Mouse (Mus musculus) embryonic stem cell, embryonic (primary cell): ENCODE measurements around the gene Ebf4.

Source experiments
- CTCF ChIA-PET, 4 experiments: fragments of 300-600 bp in 2 of 4; fragments of 350-600 bp in 2 of 4; sonication (Branson Sonifier 250); formaldehyde crosslinking; loops; one replicate each; lab custom pipeline; 2022; ENCODE audit warnings: inconsistent platforms in 2 of 4; lab: Charles Lee
- POLR2A ChIA-PET, 4 experiments: fragments of 300-600 bp in 2 of 4; fragments of 350-600 bp in 2 of 4; sonication (Branson Sonifier 250); formaldehyde crosslinking; loops; one replicate each; lab custom pipeline; 2022; ENCODE audit warnings: antibody characterized with exemption in 4 of 4, inconsistent platforms in 1 of 4; lab: Charles Lee

Gene Ebf4

GRCm38 (mm10) chr2:130350376-130350775, 55.4 kb downstream of the Ebf4 start:
- CTCF ChIA-PET = interaction anchor here in 1 of 4 experiments (0.5 kb wide), 1 partner anchor 1561 kb away, joined by 7 read pairs; no protein-coding TSS in a partner anchor

GRCm38 (mm10) chr2:130351758-130352339, 56.9 kb downstream of the Ebf4 start:
- POLR2A ChIA-PET = interaction anchor here in 2 of 4 experiments (0.6 to 3.3 kb wide), 5 partner anchors 10 to 427 kb away, joined by 3 to 16 read pairs (median 4); partner anchors contain the start of gene Nop56 (in 1 of the 2)
- CTCF ChIA-PET = interaction anchor here in 1 of 4 experiments (1.1 to 1.7 kb wide), 2 partner anchors 37 to 63 kb away, joined by 3 read pairs; no protein-coding TSS in a partner anchor

More at GRCm38 (mm10) chr2:130350376-130350775, 55.4 kb downstream of the Ebf4 start:
- POLR2A ChIA-PET = interaction anchor here in 3 of 4 experiments (0.6 to 1.5 kb wide), 6 partner anchors 9 to 1504 kb away, joined by 4 to 8 read pairs (median 4); no protein-coding TSS in a partner anchor

- ChIA-PET POLR2A (interaction anchor here in 1 of 4 experiments (1.3 to 3.3 kb wide), 2 partner anchors 9 to 22 kb away, joined by 4 to 16 read pairs; no protein-coding TSS in a partner anchor), CTCF (no interaction called here)
Measured at GRCm38 (mm10) chr2:130353411-130353810, 58.4 kb downstream of the Ebf4 start.

GRCm38 (mm10) chr2:130353889-130354288, 58.9 kb downstream of the Ebf4 start:
- ChIA-PET POLR2A (interaction anchor here in 1 of 4 experiments (1.6 to 3.3 kb wide), 2 partner anchors 8 to 65 kb away, joined by 3 to 16 read pairs; no protein-coding TSS in a partner anchor), CTCF (interaction anchor here in 2 of 4 experiments (0.6 to 1.1 kb wide), 3 partner anchors 8 to 107 kb away, joined by 3 read pairs; no protein-coding TSS in a partner anchor)

GRCm38 (mm10) chr2:130357551-130357950, 62.6 kb downstream of the Ebf4 start:
- CTCF ChIA-PET = no interaction called here
- POLR2A ChIA-PET = interaction anchor here in 1 of 4 experiments (0.9 kb wide), 2 partner anchors 9 to 79 kb away, joined by 3 read pairs; no protein-coding TSS in a partner anchor

- CTCF ChIA-PET = interaction anchor here in 2 of 4 experiments (0.6 to 1.0 kb wide), 2 partner anchors 84 to 308 kb away, joined by 6 to 15 read pairs; partner anchors contain the start of gene Nop56 (in 1 of the 2)
- POLR2A ChIA-PET = interaction anchor here in 3 of 4 experiments (0.6 to 1.4 kb wide), 9 partner anchors 9 to 305 kb away, joined by 3 to 5 read pairs (median 3); partner anchors contain the start of genes Idh3b (in 2 of the 3), Ddrgk1 (in 1 of the 3), Ebf4 (in 1 of the 3) and Pced1a (in 1 of the 3)
Measured at GRCm38 (mm10) chr2:130358852-130359251, 63.9 kb downstream of the Ebf4 start.

- CTCF ChIA-PET = interaction anchor here in 3 of 4 experiments (0.6 to 1.6 kb wide), 18 partner anchors 8 to 200 kb away, joined by 3 to 8 read pairs (median 3); partner anchors contain the start of gene Tmem239 (in 1 of the 3)
- POLR2A ChIA-PET = interaction anchor here in 3 of 4 experiments (0.6 to 2.8 kb wide), 15 partner anchors 10 to 531 kb away, joined by 3 to 16 read pairs (median 4); partner anchors contain the start of genes Nop56 (in 1 of the 3), Pced1a (in 1 of the 3) and Vps16 (in 1 of the 3)
Measured at GRCm38 (mm10) chr2:130362511-130363026, 67.6 kb downstream of the Ebf4 start.

- POLR2A ChIA-PET = interaction anchor here in 2 of 4 experiments (0.9 to 1.7 kb wide), 9 partner anchors 8 to 270 kb away, joined by 3 to 5 read pairs (median 3); partner anchors contain the start of genes Idh3b (in 1 of the 2), Pced1a (in 1 of the 2) and Vps16 (in 1 of the 2)
Measured at GRCm38 (mm10) chr2:130365211-130366094, 70.5 kb downstream of the Ebf4 start.

GRCm38 (mm10) chr2:130367386-130367785, 72.4 kb downstream of the Ebf4 start:
- ChIA-PET CTCF (no interaction called here), POLR2A (no interaction called here)

More at GRCm38 (mm10) chr2:130365211-130366094, 70.5 kb downstream of the Ebf4 start:
- CTCF ChIA-PET = interaction anchor here in 3 of 4 experiments (0.6 to 1.2 kb wide), 6 partner anchors 11 to 72 kb away, joined by 3 to 5 read pairs (median 4); no protein-coding TSS in a partner anchor

- ChIA-PET POLR2A (interaction anchor here in 2 of 4 experiments (0.6 to 0.8 kb wide), 2 partner anchors 9 to 118 kb away, joined by 3 read pairs; no protein-coding TSS in a partner anchor), CTCF (interaction anchor here in 1 of 4 experiments (0.7 kb wide), 1 partner anchor 40 kb away, joined by 3 read pairs; no protein-coding TSS in a partner anchor)
Measured at GRCm38 (mm10) chr2:130373026-130373425, 78.1 kb downstream of the Ebf4 start.

- ChIA-PET POLR2A (interaction anchor here in 2 of 4 experiments (0.7 to 1.4 kb wide), 6 partner anchors 9 to 22 kb away, joined by 3 to 5 read pairs (median 4); no protein-coding TSS in a partner anchor), CTCF (interaction anchor here in 1 of 4 experiments (1.0 to 1.9 kb wide), 2 partner anchors 9 to 14 kb away, joined by 3 to 8 read pairs; no protein-coding TSS in a partner anchor)
Measured at GRCm38 (mm10) chr2:130374951-130375350, 80.0 kb downstream of the Ebf4 start.

GRCm38 (mm10) chr2:130383205-130383604, 88.2 kb downstream of the Ebf4 start:
- ChIA-PET POLR2A (no interaction called here), CTCF (interaction anchor here in 1 of 4 experiments (1.3 kb wide), 1 partner anchor 41 kb away, joined by 3 read pairs; the partner anchor contains the start of genes Pced1a and Vps16)

GRCm38 (mm10) chr2:130383895-130384294, 88.9 kb downstream of the Ebf4 start:
- POLR2A ChIA-PET = interaction anchor here in 2 of 4 experiments (0.9 to 1.0 kb wide), 3 partner anchors 9 to 109 kb away, joined by 3 read pairs; partner anchors contain the start of gene Nop56 (in 1 of the 2)
- CTCF ChIA-PET = interaction anchor here in 1 of 4 experiments (1.3 kb wide), 1 partner anchor 40 kb away, joined by 3 read pairs; the partner anchor contains the start of genes Pced1a and Vps16

- CTCF ChIA-PET = interaction anchor here in 1 of 4 experiments (1.6 kb wide), 1 partner anchor 24 kb away, joined by 3 read pairs; no protein-coding TSS in a partner anchor
- POLR2A ChIA-PET = interaction anchor here in 1 of 4 experiments (1.5 to 1.6 kb wide), 2 partner anchors 12 to 20 kb away, joined by 3 to 4 read pairs; no protein-coding TSS in a partner anchor
Measured at GRCm38 (mm10) chr2:130386212-130386611, 91.2 kb downstream of the Ebf4 start.

- POLR2A ChIA-PET = interaction anchor here in 3 of 4 experiments (0.6 to 2.0 kb wide), 9 partner anchors 14 to 113 kb away, joined by 3 to 5 read pairs (median 4); no protein-coding TSS in a partner anchor
- CTCF ChIA-PET = interaction anchor here (0.5 to 2.2 kb wide), 45 partner anchors 10 to 867 kb away, joined by 3 to 26 read pairs (median 4); partner anchors contain the start of genes Mrps26 (in 2 of the 4), Pced1a (in 1 of the 4) and Vps16 (in 1 of the 4)
Measured at GRCm38 (mm10) chr2:130388796-130389195, 93.8 kb downstream of the Ebf4 start.

GRCm38 (mm10) chr2:130390993-130391625, 96.1 kb downstream of the Ebf4 start:
- POLR2A ChIA-PET = interaction anchor here in 2 of 4 experiments (0.7 to 1.4 kb wide), 6 partner anchors 15 to 273 kb away, joined by 3 to 5 read pairs (median 4); partner anchors contain the start of genes Ddrgk1 (in 1 of the 2), Nop56 (in 1 of the 2) and Tmem239 (in 1 of the 2)
- CTCF ChIA-PET = interaction anchor here in 1 of 4 experiments (0.6 to 1.0 kb wide), 2 partner anchors 16 to 954 kb away, joined by 3 to 4 read pairs; partner anchors contain the start of gene Tmem239
